Mouse (Mus musculus) liver, embryonic 16.5 days (tissue): ENCODE data around the gene Unk. TPM values are rescaled to one million over a fixed set of nuclear protein-coding genes. Genes with fewer than 3 reads are reported as not detected.

Experiments
- ATAC-seq: fragments of 200-750 bp; cut with Nextera tagmentation; 2 replicates; pipeline ENCODE4 v1.8.0; 2017; ENCODE audit warnings: low read depth, mild to moderate bottlenecking, moderate number of reproducible peaks, moderate library complexity
- H3K27ac ChIP-seq: fragments of 300-500 bp; sonication (generic); 2 replicates; pipeline ENCODE4 v1.5.1; 2014; ENCODE audit warnings: mild to moderate bottlenecking, low read length
- H3K27me3 ChIP-seq: fragments of 300-500 bp; sonication (generic); 2 replicates; pipeline ENCODE4 v1.6.1; 2014; ENCODE audit warnings: low read depth, low read length, mixed read lengths; ENCODE audit not compliant: control insufficient read depth, insufficient read depth
- H3K36me3 ChIP-seq: fragments of 300-500 bp; sonication (generic); 2 replicates; pipeline ENCODE4 v1.6.1; 2014; ENCODE audit warnings: mild to moderate bottlenecking; ENCODE audit not compliant: control insufficient read depth, insufficient read depth
- H3K4me1 ChIP-seq: fragments of 300-500 bp; sonication (generic); 2 replicates; pipeline ENCODE4 v1.6.1; 2014; ENCODE audit warnings: low read depth, low read length, mixed read lengths; ENCODE audit not compliant: control insufficient read depth
- H3K4me2 ChIP-seq: fragments of 300-500 bp; sonication (generic); 2 replicates; pipeline ENCODE4 v1.6.1; 2014; ENCODE audit warnings: low read depth, low read length, mixed read lengths
- H3K4me3 ChIP-seq: fragments of 300-500 bp; sonication (generic); 2 replicates; pipeline ENCODE4 v1.5.1; 2014; ENCODE audit warnings: low read depth, mild to moderate bottlenecking, low read length
- H3K9ac ChIP-seq: fragments of 300-500 bp; sonication (generic); 2 replicates; pipeline ENCODE4 v1.6.1; 2014; ENCODE audit warnings: low read depth, low read length
- H3K9me3 ChIP-seq: fragments of 300-500 bp; sonication (generic); replicated peaks from 2 replicates; pipeline ENCODE4 v1.6.1; 2016; ENCODE audit warnings: low read length; ENCODE audit not compliant: control insufficient read depth
- WGBS: fragments of 180-500 bp; shearing (Covaris S2); extraction: QIAGEN DNeasy Blood & Tissue Kit; methylation state at CpG from one replicate; pipeline ENCODE4 v1.1.7; 2014; ENCODE audit not compliant: insufficient replicate concordance; 5-methylcytosine and 5-hydroxymethylcytosine counted together
- polyA plus RNA-seq: library from polyadenylated mRNA; unstranded; fragments of >200 nt; fragmentation: Nextera tagmentation; extraction: Ambion mirVana; gene quantifications from 2 replicates; pipeline ENCODE4 v1.2.1, GENCODE M21; 2015

Unk gene
- polyA plus RNA-seq, 1 experiment from 2014 or later, result 10.8 TPM

DNA sequence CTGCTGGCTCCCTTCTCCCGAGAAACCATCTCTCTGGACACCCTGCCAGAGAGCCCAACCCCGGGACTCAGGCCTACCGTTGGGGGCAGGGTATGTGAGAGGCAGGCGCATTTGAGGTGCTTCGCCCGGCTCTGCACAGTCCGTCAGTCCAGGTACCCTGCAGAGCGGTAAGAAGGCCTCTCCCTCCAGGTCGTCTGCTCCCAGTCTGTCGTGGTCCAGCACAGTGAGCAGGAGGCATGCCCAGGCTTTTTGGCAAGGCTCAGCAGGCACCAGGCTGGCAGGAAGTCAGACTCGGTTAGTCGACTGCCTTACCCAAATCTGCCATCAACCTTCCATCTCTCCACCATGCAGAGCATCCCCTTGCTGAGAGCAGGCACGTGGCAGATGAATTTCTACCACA, 33.4 kb downstream of the Unk start:
- H3K9me3 ChIP-seq, result no peaks in the 10 kb centered on the region
- 71% methylated on average over 13 of the region's 13 CpGs for WGBS
- H3K9ac ChIP-seq, result no peak overlapping the region
- no peaks in the 10 kb centered on the region for H3K4me1 ChIP-seq
- ATAC-seq, result no peak
- peaks cover 9% of the 10 kb centered on the region for H3K36me3 ChIP-seq
- no peaks in the 10 kb centered on the region for H3K27me3 ChIP-seq
- H3K4me2 ChIP-seq, result no peak overlapping the region
- no peak overlapping the region for H3K4me3 ChIP-seq
- no peak overlapping the region for H3K27ac ChIP-seq

DNA sequence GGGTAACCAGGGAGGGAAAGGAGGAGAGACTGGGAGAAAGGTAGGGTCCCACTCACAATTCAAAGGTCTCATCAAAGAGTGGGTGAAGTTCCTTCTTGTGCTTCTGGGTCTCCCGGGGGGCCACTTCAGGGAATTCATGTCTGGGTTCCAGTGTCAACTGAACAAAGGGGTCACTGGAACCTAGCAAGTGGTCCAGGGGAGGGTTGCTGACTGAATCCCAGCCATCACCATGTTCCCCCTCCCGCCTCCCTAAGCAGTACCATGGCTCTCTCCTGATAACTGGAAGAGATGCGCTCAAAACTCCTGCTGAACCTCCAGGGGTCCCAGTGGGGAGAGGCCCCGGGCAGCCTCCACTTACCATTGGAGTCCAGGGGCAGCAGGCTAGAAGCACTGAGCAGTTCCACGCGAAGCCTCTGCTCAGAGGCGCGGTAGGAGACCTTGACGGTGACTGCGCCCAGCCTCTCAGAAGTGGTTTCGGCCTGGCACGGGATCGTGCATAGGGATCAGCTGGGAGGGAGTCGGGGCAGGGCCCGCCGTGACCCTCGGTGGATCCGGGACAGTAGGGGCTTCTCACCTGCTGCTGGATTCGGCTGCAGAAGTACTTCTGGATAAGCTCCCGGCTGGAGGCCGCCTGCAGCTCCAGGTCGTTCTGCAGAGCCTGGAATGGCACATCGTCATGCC, 34.2 kb downstream of the Unk start:
- Histone ChIP-seq H3K27me3 (no peaks in the 10 kb centered on the region), H3K27ac (no peak overlapping the region), H3K4me3 (no peak overlapping the region), H3K4me1 (no peaks in the 10 kb centered on the region), H3K4me2 (no peak overlapping the region), H3K36me3 (peaks cover 9% of the 10 kb centered on the region), H3K9me3 (no peaks in the 10 kb centered on the region), H3K9ac (no peak overlapping the region)
- whole genome bisulfite sequencing, result 78% methylated on average over 23 of the region's 23 CpGs
- ATAC-seq, result no peak

DNA sequence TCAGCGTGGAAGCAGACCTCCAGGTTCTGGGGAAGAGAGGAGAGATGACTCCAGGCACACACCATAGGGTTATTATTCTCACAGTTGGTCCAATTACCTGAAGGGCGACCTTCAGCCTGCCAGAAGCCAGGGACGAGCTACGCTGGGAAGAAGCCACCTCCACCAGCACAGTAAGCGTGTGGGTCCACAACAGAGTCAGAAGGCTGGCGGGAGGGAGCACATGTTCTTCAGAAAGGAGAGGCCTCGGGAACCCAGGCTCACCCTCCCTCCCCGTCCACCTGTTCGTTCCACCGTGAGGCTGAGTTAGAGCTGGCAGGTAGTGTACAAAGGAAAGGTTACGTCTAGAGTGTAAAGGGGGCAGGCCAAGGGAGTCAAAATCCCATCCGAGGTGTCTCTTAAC, 35.2 kb downstream of the Unk start:
- ATAC-seq, result no peak
- peaks cover 7% of the 10 kb centered on the region for H3K36me3 ChIP-seq
- H3K4me3 ChIP-seq, result no peak overlapping the region
- no peak overlapping the region for H3K9ac ChIP-seq
- no peaks in the 10 kb centered on the region for H3K27me3 ChIP-seq
- WGBS, result 82% methylated on average over 12 of the region's 12 CpGs
- H3K4me1 ChIP-seq, result no peaks in the 10 kb centered on the region
- no peak overlapping the region for H3K4me2 ChIP-seq
- no peaks in the 10 kb centered on the region for H3K9me3 ChIP-seq
- H3K27ac ChIP-seq, result no peak overlapping the region

DNA sequence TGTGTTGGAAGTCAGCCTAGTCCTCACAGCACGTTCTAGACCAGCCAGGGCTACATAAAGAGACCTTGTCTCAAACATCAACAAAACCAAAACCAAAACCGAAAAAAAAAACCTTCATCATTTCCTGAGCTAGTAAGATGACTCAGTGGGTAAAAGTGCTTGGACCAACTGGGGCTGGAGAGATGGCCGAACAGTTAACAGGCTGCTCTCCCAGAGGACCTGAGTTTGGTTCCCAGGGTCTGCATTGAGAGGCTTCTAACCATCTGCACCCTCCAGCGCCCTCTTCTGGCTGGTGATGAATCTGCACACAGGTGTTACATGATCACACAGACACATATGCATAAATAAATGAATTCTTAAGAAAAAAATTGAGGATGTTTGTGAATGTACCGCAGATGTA, 41.4 kb downstream of the Unk start:
- Histone ChIP-seq H3K4me2 (no peak overlapping the region), H3K27me3 (no peaks in the 10 kb centered on the region), H3K36me3 (no peaks in the 10 kb centered on the region), H3K9me3 (no peaks in the 10 kb centered on the region), H3K4me3 (no peak overlapping the region), H3K9ac (no peak overlapping the region), H3K27ac (no peak overlapping the region), H3K4me1 (peaks cover 14% of the 10 kb centered on the region)
- WGBS, result 37% methylated on average over 5 of the region's 5 CpGs
- ATAC-seq, result no peak

DNA sequence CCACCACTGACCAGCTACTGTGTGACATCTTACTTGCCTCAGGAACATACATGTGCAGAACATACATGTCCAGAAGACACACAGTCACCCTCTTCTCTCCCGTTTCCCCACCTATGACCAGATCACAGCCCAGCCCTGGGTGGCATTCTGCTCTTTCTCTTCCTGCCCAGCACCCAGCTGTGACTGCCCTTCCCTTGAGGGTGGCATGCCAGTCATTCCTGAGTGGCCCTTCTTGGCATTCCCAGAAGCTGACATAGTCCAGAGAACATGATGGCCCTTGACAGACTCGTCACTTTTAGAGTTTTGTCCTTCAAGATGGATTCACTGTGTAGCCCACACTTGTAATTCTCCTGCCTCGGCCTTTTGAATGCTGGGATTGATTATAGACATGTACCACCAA, 42.5 kb downstream of the Unk start:
- H3K9ac ChIP-seq, result no peak overlapping the region
- H3K4me1 ChIP-seq, result peaks cover 25% of the 10 kb centered on the region
- ATAC-seq, result no peak
- no peak overlapping the region for H3K4me2 ChIP-seq
- H3K36me3 ChIP-seq, result no peaks in the 10 kb centered on the region
- H3K9me3 ChIP-seq, result no peaks in the 10 kb centered on the region
- H3K4me3 ChIP-seq, result no peak overlapping the region
- H3K27ac ChIP-seq, result no peak overlapping the region
- WGBS, result 71% methylated on average over 3 of the region's 3 CpGs
- H3K27me3 ChIP-seq, result no peaks in the 10 kb centered on the region

DNA sequence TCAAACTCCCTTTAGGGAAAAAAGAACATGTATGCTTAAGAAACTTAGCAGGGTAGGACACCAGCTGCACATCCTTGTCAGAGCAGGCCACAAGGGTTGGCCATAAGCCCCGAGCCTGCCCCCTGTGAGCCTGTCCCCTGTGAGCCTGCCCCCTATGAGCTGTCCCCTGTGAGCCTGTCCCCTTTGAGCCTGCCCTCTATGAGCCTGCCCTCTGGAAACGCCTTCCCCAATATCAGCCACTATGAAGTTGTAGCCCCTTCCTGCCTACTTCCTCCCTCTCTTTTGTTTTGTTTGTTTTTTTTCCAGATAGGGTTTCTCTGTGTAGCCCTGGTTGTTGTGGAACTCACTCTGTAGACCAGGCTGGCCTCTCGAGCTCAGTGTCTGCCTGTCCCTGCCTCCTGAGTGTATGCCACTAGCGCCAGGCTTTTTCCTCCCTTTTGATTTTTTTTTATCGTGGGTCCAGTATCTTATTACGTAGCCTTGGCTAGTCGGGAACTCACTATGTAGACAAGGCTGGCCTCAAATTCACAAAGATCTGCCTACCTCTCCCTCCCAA, 44.4 kb downstream of the Unk start:
- Histone ChIP-seq H3K4me1 (peaks cover 44% of the 10 kb centered on the region), H3K9ac (no peak overlapping the region), H3K27ac (no peak overlapping the region), H3K36me3 (peaks cover 7% of the 10 kb centered on the region), H3K27me3 (no peaks in the 10 kb centered on the region), H3K4me2 (no peak overlapping the region), H3K4me3 (no peak overlapping the region), H3K9me3 (no peaks in the 10 kb centered on the region)
- no peak for ATAC-seq
- WGBS, result 41% methylated on average over 7 of the region's 7 CpGs

DNA sequence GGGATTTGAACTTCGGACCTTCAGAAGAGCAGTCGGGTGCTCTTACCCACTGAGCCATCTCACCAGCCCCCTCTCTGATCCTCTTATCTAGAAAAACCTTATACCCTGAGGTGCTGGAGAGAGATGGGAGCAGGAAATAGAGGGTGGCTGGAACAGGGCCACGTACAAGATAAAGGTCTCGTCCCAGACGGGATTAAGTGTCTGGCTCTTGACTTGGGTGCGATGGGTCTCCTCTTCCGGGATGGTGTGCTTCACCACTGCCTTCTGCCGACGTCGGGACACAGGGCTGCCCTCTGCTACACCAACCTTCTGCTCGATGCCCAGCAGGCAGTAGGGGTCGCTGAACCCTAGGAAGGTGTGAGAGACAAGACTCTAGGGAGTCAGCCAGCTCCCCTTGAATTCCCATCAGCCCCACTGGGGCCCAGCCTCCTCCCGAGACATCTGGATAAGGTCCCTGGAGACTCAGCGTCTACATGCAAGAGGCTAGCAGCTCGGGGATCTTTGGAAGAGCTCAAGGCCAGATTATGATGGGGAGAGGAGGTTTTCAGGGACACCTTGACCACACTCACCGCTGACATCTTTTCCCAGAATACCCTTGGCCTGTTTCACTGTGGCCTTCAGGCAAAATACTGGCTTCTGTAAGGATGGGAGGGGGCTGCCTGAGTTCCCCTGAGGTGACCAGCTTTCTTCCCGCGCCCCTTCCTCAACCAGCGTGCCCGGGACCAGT, 45.6 kb downstream of the Unk start:
- peak overlapping the region; percentile 93 for H3K4me2 ChIP-seq
- no peak for ATAC-seq
- H3K36me3 ChIP-seq, result peaks cover 19% of the 10 kb centered on the region
- H3K27me3 ChIP-seq, result no peaks in the 10 kb centered on the region
- peak overlapping the region; percentile 68 for H3K4me3 ChIP-seq
- no peaks in the 10 kb centered on the region for H3K9me3 ChIP-seq
- 27% methylated on average over 20 of the region's 20 CpGs for WGBS
- H3K27ac ChIP-seq, result peak overlapping the region; percentile 97
- H3K4me1 ChIP-seq, result peaks cover 53% of the 10 kb centered on the region
- H3K9ac ChIP-seq, result peak overlapping the region; percentile 83; the same call in 1 of the 2 replicates

DNA sequence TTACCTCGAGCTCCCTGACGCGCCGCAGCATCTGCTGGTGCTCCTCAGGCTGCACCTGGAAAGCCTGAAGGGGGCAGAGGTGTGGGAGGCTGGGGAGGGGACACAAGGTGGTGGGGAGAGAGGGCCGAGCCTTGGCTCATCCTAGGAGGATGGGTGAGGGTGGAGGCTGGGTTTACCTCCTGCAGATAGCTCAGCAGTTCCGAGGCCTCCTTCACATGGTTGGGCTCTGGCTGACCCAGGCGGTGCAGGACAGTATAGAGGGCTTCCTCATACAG, 46.1 kb downstream of the Unk start:
- WGBS, result 33% methylated on average over 7 of the region's 7 CpGs
- no peaks in the 10 kb centered on the region for H3K27me3 ChIP-seq
- H3K9me3 ChIP-seq, result no peaks in the 10 kb centered on the region
- H3K27ac ChIP-seq, result peak overlapping the region; percentile 97
- ATAC-seq, result no peak
- H3K9ac ChIP-seq, result peak overlapping the region; percentile 83
- peak overlapping the region; percentile 68 for H3K4me3 ChIP-seq
- peaks cover 24% of the 10 kb centered on the region for H3K36me3 ChIP-seq
- peaks cover 53% of the 10 kb centered on the region for H3K4me1 ChIP-seq
- peak overlapping the region; percentile 93 for H3K4me2 ChIP-seq

DNA sequence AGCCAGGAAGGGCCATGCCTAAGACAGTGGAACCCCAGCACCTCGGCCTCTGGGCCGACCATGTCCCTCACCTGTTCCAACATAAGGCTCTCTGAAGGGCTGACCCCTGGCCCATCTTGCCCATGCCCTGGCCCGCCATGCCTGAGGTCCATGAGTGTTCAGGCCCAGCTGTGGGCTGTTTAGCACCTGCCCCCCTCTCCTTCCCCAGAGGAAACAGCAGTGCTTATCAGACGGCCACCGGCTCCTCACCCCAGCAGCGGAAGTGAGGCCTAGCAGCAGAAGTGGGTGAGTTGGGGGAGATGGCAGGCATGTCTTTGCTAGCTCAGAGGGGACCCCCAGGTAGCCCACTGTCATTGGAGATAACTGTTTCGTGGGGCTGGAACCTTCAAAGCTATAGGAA, 46.7 kb downstream of the Unk start:
- Histone ChIP-seq H3K27me3 (no peaks in the 10 kb centered on the region), H3K27ac (peak overlapping the region; percentile 97), H3K4me2 (peak overlapping the region; percentile 93), H3K9ac (peak overlapping the region; percentile 83), H3K36me3 (peaks cover 30% of the 10 kb centered on the region), H3K9me3 (no peaks in the 10 kb centered on the region), H3K4me1 (peaks cover 55% of the 10 kb centered on the region), H3K4me3 (peak overlapping the region; percentile 68)
- peak; percentile 49 for ATAC-seq
- WGBS, result 12% methylated on average over 7 of the region's 7 CpGs
